Mouse (Mus musculus) lung, postnatal 0 days (tissue): ENCODE data around the gene Tmem229b.

Experiments used
- CTCF ChIP-seq: IDR thresholded peaks from 2 replicates; pipeline ENCODE4 v1.5.1; 2016; ENCODE audit warnings: antibody characterized with exemption, mild to moderate bottlenecking
- EP300 ChIP-seq: IDR thresholded peaks from 2 replicates; pipeline ENCODE4 v1.6.1; 2016; ENCODE audit warnings: antibody characterized with exemption, mild to moderate bottlenecking, control low read depth

DNA sequence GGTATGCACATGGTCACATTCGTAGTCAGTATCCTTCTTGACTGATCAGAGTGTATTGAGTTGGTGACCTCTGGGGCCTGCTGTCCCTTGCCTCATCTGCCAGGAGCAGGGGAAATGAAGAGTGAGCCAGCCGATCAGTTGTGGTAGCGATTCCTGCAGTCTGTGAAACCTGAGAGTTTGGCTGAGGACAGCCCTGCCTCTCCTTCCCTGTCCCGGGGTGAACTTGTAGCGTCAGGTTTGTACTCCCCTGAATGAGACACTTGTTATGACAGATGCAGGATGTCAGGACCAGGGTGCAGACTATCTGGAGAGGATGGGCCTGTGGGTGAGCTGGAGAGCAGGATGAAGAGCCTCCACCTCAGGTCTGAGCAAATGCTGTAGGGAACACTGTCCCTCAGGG lies 59.8 kb downstream of the Tmem229b start:
- TF ChIP-seq CTCF (no peak), EP300 (no peak)
